Mouse (Mus musculus): ENCODE results near the gene Wee1.
"Not testable (repeated sequence)": the region's sequence is repeated elsewhere in the genome, so short reads cannot be mapped to it uniquely, and the experiment has no call there.

- TF ChIP-seq POLR2A (IDR thresholded peaks at IDR 0.05; ENCODE audit: insufficient read length, low read depth); CEBPB (IDR thresholded peaks at IDR 0.05; ENCODE audit: insufficient read depth, poor library complexity, severe bottlenecking); E2F4 (IDR thresholded peaks at IDR 0.05; ENCODE audit: insufficient read depth): not testable (repeated sequence)
These were observed 13.3 kb upstream of the Wee1 start for GRCm38 (mm10) chr7:110108524-110108923.
